Mouse (Mus musculus) naive thymus-derived CD4-positive, alpha-beta T cell, adult 5 months (primary cell): ENCODE results near the gene Kif13a. TPM values are rescaled to one million over a fixed set of nuclear protein-coding genes. Genes with fewer than 3 reads are reported as not detected.

Source experiments
- polyA plus RNA-seq: library from polyadenylated mRNA; unstranded; fragments of 100-300 nt; shearing (Covaris generic); gene quantifications from one replicate; pipeline ENCODE4 v1.2.1, GENCODE M21; 2017

Kif13a gene
- 0.80 TPM for polyA plus RNA-seq

GRCm38 (mm10) chr13:46929719-46930658, at the start of gene Kif13a:
Gene Kif13a, minus strand, starts transcription at chr13:46929867.

GRCm38 (mm10) chr13:46727837-46728268, 201.8 kb downstream of the Kif13a start, which contains the start of gene Nup153:
Gene Nup153, minus strand, starts transcription at chr13:46727940.

Other genes starting within 250 kb of the Kif13a start
- gene Nup153, start 201.9 kb downstream of the Kif13a start, polyA plus RNA-seq = 197 TPM
- gene Nhlrc1, start 85.0 kb upstream of the Kif13a start, polyA plus RNA-seq = 1.00 TPM
- gene Kdm1b, start 113.6 kb upstream of the Kif13a start, polyA plus RNA-seq = 24.7 TPM
- gene Tpmt, start 114.9 kb upstream of the Kif13a start, polyA plus RNA-seq = 2.2 TPM
- 201 TPM for gene Dek, start 176.3 kb upstream of the Kif13a start, polyA plus RNA-seq
- gene Rnf144b, start 192.8 kb upstream of the Kif13a start, polyA plus RNA-seq = not detected